In genomic region chr7:46838104-46838671, GRCm38 (mm10) we compare ENCODE assay signal across 8 mouse cellular contexts. TPM values are rescaled to one million over a fixed set of nuclear protein-coding genes. Genes with fewer than 3 reads are reported as not detected.
DNase-seq lines count a peak whose midpoint lies in the region; ATAC-seq lines count a peak whose summit lies in the region.

No protein-coding gene starts in this region.

- WGBS in forebrain, embryonic 16.5 days = 2% methylated on average over 9 of the region's 9 CpGs

- H3K27me3 ChIP-seq in forebrain, embryonic 16.5 days (replicated peaks; ENCODE audit: control insufficient read depth, insufficient read depth, low read length) = no peaks in the 10 kb centered on the region; the same call in 1 of the 2 replicates

- DNase-seq in CD4-positive helper T cell, adult 2 months (ENCODE audit: low read depth, low spot score) = peak; percentile 42
- DNase-seq in MN1 (ENCODE audit: low spot score) = peak; percentile 78
- DNase-seq in heart, postnatal 4 days = peak; percentile 57
- DNase-seq in kidney, postnatal 4 days = peak; percentile 45 to 67
- DNase-seq in lung, postnatal 4 days = peak; percentile 61 to 71
- peak; percentile 23 for DNase-seq in right cerebral cortex, postnatal 25 days
- DNase-seq in T-cell, adult 2 months (ENCODE audit: low spot score) = no peak

- H3K9me3 ChIP-seq in forebrain, embryonic 16.5 days (ENCODE audit: control insufficient read depth, low read length) = no peaks in the 10 kb centered on the region

- no peaks in the 10 kb centered on the region for H3K36me3 ChIP-seq in forebrain, embryonic 16.5 days (ENCODE audit: control insufficient read depth, insufficient read depth)

- peak; percentile 80 for ATAC-seq in forebrain, embryonic 16.5 days

- H3K4me2 ChIP-seq in forebrain, embryonic 16.5 days (ENCODE audit: low read length) = peak overlapping the region; percentile 42

- H3K4me3 ChIP-seq in forebrain, embryonic 16.5 days (replicated peaks; ENCODE audit: low read length) = no peak overlapping the region

- peak overlapping the region; percentile 2; the same call in 1 of the 2 replicates for H3K9ac ChIP-seq in forebrain, embryonic 16.5 days (replicated peaks; ENCODE audit: low read depth, low read length)

- peak overlapping the region; percentile 82 for H3K27ac ChIP-seq in forebrain, embryonic 16.5 days (ENCODE audit: low read length)

- H3K4me1 ChIP-seq in forebrain, embryonic 16.5 days (replicated peaks; ENCODE audit: control insufficient read depth, insufficient read depth, low read length) = peaks cover 24% of the 10 kb centered on the region

RNA-seq across cellular contexts. Expression of gene Ldha, which starts 3.1 kb away (rescaled TPM):
- polyA plus RNA-seq in forebrain, embryonic 16.5 days (2015; fragmentation: Nextera tagmentation; extraction: Ambion mirVana) = 782 and 824 TPM in 2 replicates
- total RNA-seq in heart, postnatal 4 days (2021) = 1,000 to 10,000 TPM; 1,136 TPM

RNA-seq across cellular contexts. Expression of gene Ldhc, which starts 22.8 kb away (rescaled TPM):
- polyA plus RNA-seq in forebrain, embryonic 16.5 days (2015; fragmentation: Nextera tagmentation; extraction: Ambion mirVana) = 0.20 TPM in 1 of 2 replicates, not detected in the other
- not detected for total RNA-seq in heart, postnatal 4 days (2021)

RNA-seq across cellular contexts. Expression of gene Gtf2h1, which starts 42.3 kb away (rescaled TPM):
- 52.3 and 56.7 TPM in 2 replicates for polyA plus RNA-seq in forebrain, embryonic 16.5 days (2015; fragmentation: Nextera tagmentation; extraction: Ambion mirVana)
- 10 to 100 TPM; 22.9 to 23.8 TPM for total RNA-seq in heart, postnatal 4 days (2021)

RNA-seq across cellular contexts. Expression of gene Hps5, which starts 42.3 kb away (rescaled TPM):
- polyA plus RNA-seq in forebrain, embryonic 16.5 days (2015; fragmentation: Nextera tagmentation; extraction: Ambion mirVana) = 16.9 and 17.7 TPM in 2 replicates
- total RNA-seq in heart, postnatal 4 days (2021) = 10 to 100 TPM; 12.2 to 12.8 TPM
